In genomic region chr1:168370966-168371365, GRCm38 (mm10) we compare ENCODE assay signal across 18 mouse cellular contexts.
"Had no signal": no experiment of that assay in that cellular context is flagged by ENCODE, and none has a peak within 500 bp of the region (broad histone marks: within the 10 kb centered on the region; RNA-seq: fewer than 3 reads in every experiment).

No protein-coding gene starts in this region.

- H3K4me2 ChIP-seq: lung, embryonic 14.5 days; midbrain, embryonic 12.5 days; neural tube, embryonic 13.5 days; neural tube, embryonic 15.5 days had no signal

- H3K9ac ChIP-seq: lung, embryonic 14.5 days; midbrain, embryonic 12.5 days; neural tube, embryonic 13.5 days; neural tube, embryonic 15.5 days had no signal

- H3K27me3 ChIP-seq: midbrain, embryonic 12.5 days; neural tube, embryonic 13.5 days; neural tube, embryonic 15.5 days had no signal

- H3K36me3 ChIP-seq: neural tube, embryonic 13.5 days; neural tube, embryonic 15.5 days had no signal

- DNase-seq: lung, adult 18-20 months; lung, embryonic 14.5 days; lung, postnatal 10 days; lung, postnatal 4 days; midbrain, embryonic 14.5 days; retina, postnatal 1 day; right cerebral cortex, adult 18-20 months; right cerebral cortex, postnatal 25 days; right cerebral cortex, postnatal 4 days; spleen, adult 18-20 months; thymus, adult 18-20 months; thymus, postnatal 25 days; thymus, postnatal 4 days had no signal

- H3K9me3 ChIP-seq: midbrain, embryonic 10.5 days; midbrain, embryonic 12.5 days; neural tube, embryonic 13.5 days; neural tube, embryonic 15.5 days had no signal

- H3K4me3 ChIP-seq: midbrain, embryonic 10.5 days; midbrain, embryonic 12.5 days; myocyte; neural tube, embryonic 13.5 days; neural tube, embryonic 15.5 days had no signal

- H3K27ac ChIP-seq: midbrain, embryonic 10.5 days; midbrain, embryonic 12.5 days; neural tube, embryonic 13.5 days; neural tube, embryonic 15.5 days had no signal
